Mouse (Mus musculus): ENCODE data around the gene Olfr1390.
"Not testable (repeated sequence)": the region's sequence is repeated elsewhere in the genome, so short reads cannot be mapped to it uniquely, and the experiment has no call there.

Olfr1390 gene

GRCm38 (mm10) chr11:49334888-49335287 lies at the start of gene Olfr1390:
TSS of gene Olfr1390 (plus strand) at chr11:49335188.
- no peak for DNase-seq

DNA sequence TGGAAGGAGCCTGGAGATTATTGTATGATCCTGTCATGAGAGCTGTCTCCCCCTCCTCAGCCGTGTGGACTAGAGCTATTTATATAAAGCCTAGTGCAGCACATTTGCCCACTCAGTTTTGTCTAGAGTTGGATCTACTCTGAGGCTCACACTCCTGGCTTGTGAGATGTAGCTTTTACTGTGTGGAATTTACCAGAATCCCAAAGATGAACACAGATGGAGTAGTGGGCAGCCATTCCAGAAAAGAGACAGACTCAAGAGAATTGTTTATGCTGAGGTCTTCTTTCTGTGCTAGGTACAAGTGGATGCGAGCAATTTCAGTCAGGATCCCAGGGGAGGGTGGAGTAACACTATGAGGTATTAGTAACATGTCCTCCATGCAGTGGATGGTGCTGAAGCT lies 47.7 kb upstream of the Olfr1390 start:
- no peak for DNase-seq

- DNase-seq: no peak
These were observed 42.2 kb upstream of the Olfr1390 start for GRCm38 (mm10) chr11:49292777-49293176.

DNA sequence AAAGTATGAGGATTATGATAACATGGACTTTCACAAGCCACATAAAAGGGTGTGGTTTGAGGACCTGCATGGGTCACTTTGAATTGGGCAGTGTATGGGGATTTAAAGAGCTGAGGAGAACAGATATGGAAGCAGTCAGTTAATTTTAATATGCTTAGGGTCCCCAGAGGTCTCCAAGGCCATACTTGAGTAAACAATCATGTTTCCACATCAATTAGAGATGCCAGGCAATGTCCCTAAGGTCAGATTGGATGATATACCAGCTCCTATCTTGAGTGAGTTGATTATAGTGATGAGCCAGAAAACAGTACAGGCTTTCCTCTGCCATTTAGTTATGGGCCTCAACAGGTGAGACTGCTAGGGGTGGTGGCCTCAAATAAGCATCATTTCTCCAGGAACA lies 30.5 kb upstream of the Olfr1390 start, which contains the start of gene Olfr10:
Gene Olfr10 (plus strand): TSS at position 301 of the 400 bp plus-strand sequence.
- no peak for DNase-seq

DNA sequence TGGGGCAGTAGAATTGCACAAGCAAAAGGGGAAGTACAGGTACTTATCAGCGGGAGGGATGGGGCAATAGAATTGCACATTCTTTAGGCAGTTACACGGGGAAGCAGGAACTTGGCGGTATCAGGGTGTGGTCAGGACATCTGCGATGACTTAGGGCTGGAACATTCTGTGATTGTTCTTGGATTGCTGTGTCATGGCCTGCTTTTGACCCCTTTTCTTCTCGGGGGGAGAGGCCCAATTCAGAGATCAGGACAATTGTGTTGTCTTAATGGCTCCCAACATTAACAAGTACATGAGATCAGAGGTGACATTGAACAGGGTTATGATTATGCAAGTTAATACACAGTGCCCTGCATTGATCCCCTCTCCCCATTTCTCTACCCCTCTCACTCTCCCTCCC lies 26.4 kb upstream of the Olfr1390 start:
- DNase-seq: not testable (repeated sequence)

DNA sequence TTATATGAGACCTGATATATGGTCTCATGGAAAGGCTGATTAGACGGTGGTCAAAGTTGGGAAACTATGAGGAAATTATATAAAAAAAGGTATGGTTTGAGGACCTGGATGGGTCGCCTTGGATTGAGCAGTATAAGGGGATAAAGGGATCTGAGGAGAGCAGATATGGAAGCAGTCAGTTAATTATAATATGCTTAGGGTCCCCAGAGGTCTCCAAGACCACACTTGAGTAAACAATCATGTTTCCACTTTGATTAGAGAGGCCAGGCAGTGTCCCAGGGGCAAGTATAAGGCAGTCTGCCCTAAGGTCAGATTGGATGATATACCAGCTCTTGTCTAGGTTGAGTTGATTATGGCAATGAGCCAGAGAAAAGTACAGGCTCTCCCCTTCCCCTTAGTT lies 12.5 kb upstream of the Olfr1390 start, which contains the start of gene Olfr1391:
Gene Olfr1391 (plus strand): TSS at position 301 of the 400 bp plus-strand sequence.
- no peak for DNase-seq

- no peak for DNase-seq
These were observed 8.3 kb upstream of the Olfr1390 start for GRCm38 (mm10) chr11:49326726-49327125.

- DNase-seq: no peak
These were observed 5.3 kb upstream of the Olfr1390 start for GRCm38 (mm10) chr11:49329686-49330085.

GRCm38 (mm10) chr11:49337150-49337832 lies 2.3 kb downstream of the Olfr1390 start:
- no peak for DNase-seq

DNA sequence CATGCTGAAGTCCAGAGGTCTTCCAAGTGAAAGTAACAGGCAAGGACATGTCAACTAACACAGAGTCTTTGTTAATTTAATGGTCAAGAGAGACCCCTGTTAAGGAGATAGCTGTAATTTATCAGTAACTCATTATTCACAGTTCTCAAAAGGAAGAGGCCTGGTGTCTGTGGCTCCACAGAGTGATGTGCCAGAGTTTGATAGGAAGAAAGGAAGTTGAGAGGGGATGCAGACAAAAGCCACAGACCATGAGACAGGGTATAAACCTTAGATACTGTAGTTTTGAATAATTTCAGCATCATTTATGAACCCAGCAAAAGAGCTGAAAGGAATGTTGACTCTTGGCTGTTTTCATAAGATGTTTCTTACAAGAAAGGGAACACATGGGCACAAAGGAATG lies 48.1 kb downstream of the Olfr1390 start:
- DNase-seq: no peak

GRCm38 (mm10) chr11:49386118-49386517 lies 51.1 kb downstream of the Olfr1390 start:
- not testable (repeated sequence) for DNase-seq
